Mouse (Mus musculus): ENCODE measurements around the gene Bin2. TPM values are rescaled to one million over a fixed set of nuclear protein-coding genes. Genes with fewer than 3 reads are reported as not detected.

Gene Bin2
- polyA plus RNA-seq, 1 experiment from 2014 or later: 3.5 TPM

DNA sequence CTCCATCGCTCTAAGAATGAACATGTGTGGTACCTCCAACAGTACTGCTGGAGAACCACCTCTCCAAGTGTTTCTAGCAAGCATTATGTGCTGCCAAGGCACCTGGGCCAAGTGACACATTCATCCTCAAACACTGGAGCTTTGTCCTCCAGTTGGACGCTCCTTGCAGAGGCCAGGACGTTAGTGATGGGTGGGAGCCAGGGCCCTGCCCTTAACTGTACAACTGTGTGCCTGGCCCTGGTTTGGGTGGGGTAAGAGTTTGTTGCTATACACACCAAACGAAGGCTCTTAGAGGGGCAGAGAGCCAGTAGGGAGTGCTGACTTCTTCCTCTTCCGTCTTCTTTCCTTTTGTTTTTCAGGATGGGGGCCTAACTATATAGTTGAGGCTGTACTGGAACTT, 31.1 kb upstream of the Bin2 start:
- Histone ChIP-seq H3K9me3 (no peaks in the 10 kb centered on the region), H3K4me1 (peaks cover 6% of the 10 kb centered on the region; the same call in 1 of the 2 replicates), H3K27ac (no peak overlapping the region), H3K9ac (no peak overlapping the region), H3K4me2 (replicated peaks) (no peak overlapping the region), H3K36me3 (no peaks in the 10 kb centered on the region), H3K4me3 (no peak overlapping the region), H3K27me3 (replicated peaks) (peaks cover 12% of the 10 kb centered on the region; the same call in 1 of the 2 replicates)
- no peak for ATAC-seq (ENCODE audit: low FRiP score, low read depth)
- WGBS: 86% methylated on average over 5 of the region's 5 CpGs

DNA sequence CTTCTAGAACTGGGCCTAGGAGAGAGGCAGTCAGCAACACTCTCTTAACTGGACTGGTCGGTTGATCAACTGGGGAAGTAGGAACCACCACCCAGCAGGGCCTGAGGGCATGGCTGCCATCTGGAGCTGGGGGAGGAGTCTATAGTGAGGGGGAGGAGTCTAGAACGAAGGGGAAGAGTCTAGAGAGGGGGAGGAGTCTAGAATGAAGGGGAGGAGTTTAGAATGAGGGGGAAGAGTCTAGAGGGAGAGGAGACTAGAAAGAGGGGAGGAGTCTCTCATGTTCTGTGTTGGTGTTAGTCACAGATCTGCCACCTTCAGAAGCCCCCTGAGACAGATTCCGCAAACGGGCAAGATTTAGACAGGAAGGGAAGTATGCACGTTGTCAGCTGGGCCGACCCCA, 30.0 kb upstream of the Bin2 start:
- Histone ChIP-seq H3K27ac (no peak overlapping the region), H3K36me3 (no peaks in the 10 kb centered on the region), H3K4me1 (peaks cover 6% of the 10 kb centered on the region; the same call in 1 of the 2 replicates), H3K4me2 (replicated peaks) (no peak overlapping the region), H3K4me3 (no peak overlapping the region), H3K9me3 (no peaks in the 10 kb centered on the region), H3K9ac (no peak overlapping the region), H3K27me3 (replicated peaks) (peaks cover 12% of the 10 kb centered on the region; the same call in 1 of the 2 replicates)
- no peak for ATAC-seq (ENCODE audit: low FRiP score, low read depth)
- WGBS: 70% methylated on average over 6 of the region's 6 CpGs

DNA sequence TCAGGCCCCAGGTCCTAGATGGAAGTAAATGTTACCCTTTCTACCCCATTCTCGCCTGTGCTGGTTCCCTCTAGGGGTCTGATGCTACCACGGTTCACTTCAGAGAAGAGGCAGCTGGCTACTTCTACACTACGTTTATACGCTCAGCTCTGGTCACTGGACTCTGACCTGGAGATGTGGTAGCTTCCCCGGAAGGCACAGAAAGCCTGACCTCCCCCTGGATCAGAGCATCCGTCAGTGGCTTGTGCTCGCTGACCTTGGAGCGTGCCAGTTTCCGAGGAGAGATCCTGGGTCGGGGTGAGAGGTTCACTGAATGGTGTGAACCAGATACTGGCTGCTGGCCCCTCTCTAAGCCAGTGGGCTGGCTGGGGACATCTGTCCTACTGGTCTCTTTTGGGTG, 28.7 kb upstream of the Bin2 start:
- Histone ChIP-seq H3K27me3 (replicated peaks) (peaks cover 3% of the 10 kb centered on the region; the same call in 1 of the 2 replicates), H3K9me3 (no peaks in the 10 kb centered on the region), H3K4me1 (no peaks in the 10 kb centered on the region), H3K36me3 (no peaks in the 10 kb centered on the region), H3K27ac (no peak overlapping the region), H3K9ac (no peak overlapping the region), H3K4me2 (replicated peaks) (no peak overlapping the region), H3K4me3 (no peak overlapping the region)
- WGBS: 83% methylated on average over 10 of the region's 10 CpGs
- ATAC-seq (ENCODE audit: low FRiP score, low read depth): no peak

DNA sequence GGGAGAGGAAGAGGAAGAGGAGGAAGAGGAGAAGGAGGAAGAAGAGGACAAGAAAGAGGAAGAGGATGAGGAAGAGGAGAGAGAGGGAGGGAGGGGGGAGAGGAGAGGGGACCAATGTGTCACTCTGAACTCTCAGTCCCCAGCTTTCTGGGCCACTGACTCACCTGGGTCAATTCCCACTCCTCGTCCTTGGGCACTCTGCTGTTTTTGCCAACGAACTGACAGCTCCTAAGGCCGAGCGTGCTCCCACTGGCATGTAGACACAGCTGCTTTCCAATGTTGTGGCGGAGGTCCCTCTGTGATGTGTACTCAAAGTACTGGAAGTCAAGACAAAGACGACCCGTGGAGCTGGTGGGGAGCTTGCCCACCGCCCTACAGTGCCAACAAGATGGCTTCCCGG, 25.1 kb upstream of the Bin2 start:
- 92% methylated on average over 9 of the region's 9 CpGs for WGBS
- Histone ChIP-seq H3K4me1 (no peaks in the 10 kb centered on the region), H3K9me3 (peaks cover 6% of the 10 kb centered on the region; the same call in 1 of the 2 replicates), H3K27ac (no peak overlapping the region), H3K9ac (no peak overlapping the region), H3K36me3 (no peaks in the 10 kb centered on the region), H3K27me3 (replicated peaks) (no peaks in the 10 kb centered on the region), H3K4me3 (no peak overlapping the region), H3K4me2 (replicated peaks) (no peak overlapping the region)
- no peak for ATAC-seq (ENCODE audit: low FRiP score, low read depth)

GRCm38 (mm10) chr15:100691990-100692389, 22.6 kb upstream of the Bin2 start:
- Histone ChIP-seq H3K4me1 (peaks cover 9% of the 10 kb centered on the region), H3K4me2 (replicated peaks) (no peak overlapping the region), H3K27ac (no peak overlapping the region), H3K27me3 (replicated peaks) (no peaks in the 10 kb centered on the region), H3K9me3 (peaks cover 6% of the 10 kb centered on the region; the same call in 1 of the 2 replicates), H3K36me3 (no peaks in the 10 kb centered on the region), H3K9ac (no peak overlapping the region), H3K4me3 (no peak overlapping the region)
- ATAC-seq (ENCODE audit: low FRiP score, low read depth): no peak
- WGBS: 75% methylated on average over 3 of the region's 3 CpGs

GRCm38 (mm10) chr15:100687430-100687971, 18.1 kb upstream of the Bin2 start, which contains the start of gene Cela1:
TSS of gene Cela1 (minus strand) at chr15:100687921.
- Histone ChIP-seq H3K27ac (no peak within 1 kb of the TSS), H3K4me1 (peaks cover 10% of the 10 kb centered on the region), H3K4me3 (no peak within 1 kb of the TSS), H3K4me2 (replicated peaks) (no peak within 1 kb of the TSS; the same call in 1 of the 2 replicates), H3K36me3 (no peaks in the 10 kb centered on the region), H3K9ac (no peak within 1 kb of the TSS), H3K9me3 (peaks cover 6% of the 10 kb centered on the region; the same call in 1 of the 2 replicates), H3K27me3 (replicated peaks) (no peaks in the 10 kb centered on the region)
- no peak for ATAC-seq (ENCODE audit: low FRiP score, low read depth)
- WGBS: 76% methylated on average over 8 of the region's 8 CpGs

DNA sequence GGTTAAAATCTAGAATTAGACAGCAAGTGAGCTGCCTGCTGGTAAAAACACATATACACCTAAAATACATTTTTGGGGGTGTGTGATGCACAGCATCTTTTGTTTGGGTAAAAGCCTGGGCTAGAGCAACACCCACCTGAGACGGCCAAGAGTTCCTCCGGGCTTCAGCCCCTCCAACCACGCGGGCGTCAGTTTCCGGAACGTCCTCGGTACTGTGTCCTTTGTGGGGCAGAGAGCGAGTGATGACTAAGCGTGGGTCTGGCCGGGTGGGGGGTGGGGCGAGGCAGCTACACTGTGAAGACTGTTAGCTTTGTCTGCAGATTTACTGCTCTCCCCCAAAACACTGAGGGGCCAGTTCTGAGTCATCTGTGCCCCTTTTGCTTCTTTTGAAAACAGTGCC, 17.6 kb upstream of the Bin2 start:
- ATAC-seq (ENCODE audit: low FRiP score, low read depth): no peak
- WGBS: 43% methylated on average over 12 of the region's 12 CpGs
- H3K27ac ChIP-seq: no peak overlapping the region

DNA sequence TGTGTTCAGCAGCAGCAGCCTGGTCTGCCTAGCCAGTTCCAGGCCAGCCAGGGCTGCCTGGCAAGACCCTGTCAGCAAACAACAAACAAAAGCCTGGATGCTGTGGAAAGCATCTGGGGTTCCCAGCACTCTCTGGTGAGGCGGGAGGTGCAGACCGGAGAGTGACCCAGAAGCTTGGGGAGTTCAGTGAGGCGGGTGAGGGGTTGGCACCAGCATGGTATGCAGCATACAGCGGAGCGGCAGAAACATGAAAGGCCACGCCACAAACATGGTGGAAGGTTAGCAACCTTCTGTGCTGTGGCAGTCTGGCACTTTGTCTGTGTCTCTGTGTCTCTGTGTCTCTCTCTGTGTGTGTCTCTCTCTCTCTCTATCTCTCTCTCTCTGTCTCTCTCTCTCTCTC, 17.1 kb upstream of the Bin2 start:
- Histone ChIP-seq H3K36me3 (no peaks in the 10 kb centered on the region), H3K9ac (no peak overlapping the region), H3K27me3 (replicated peaks) (no peaks in the 10 kb centered on the region), H3K4me2 (replicated peaks) (no peak overlapping the region), H3K4me1 (peaks cover 10% of the 10 kb centered on the region), H3K9me3 (peaks cover 6% of the 10 kb centered on the region; the same call in 1 of the 2 replicates), H3K4me3 (no peak overlapping the region), H3K27ac (no peak overlapping the region)
- no peak for ATAC-seq (ENCODE audit: low FRiP score, low read depth)
- WGBS: 86% methylated on average over 6 of the region's 6 CpGs

More for the DNA sequence above, 17.6 kb upstream of the Bin2 start:
- Histone ChIP-seq H3K4me3 (no peak overlapping the region), H3K27me3 (replicated peaks) (no peaks in the 10 kb centered on the region), H3K9me3 (peaks cover 6% of the 10 kb centered on the region; the same call in 1 of the 2 replicates), H3K36me3 (no peaks in the 10 kb centered on the region), H3K9ac (no peak overlapping the region), H3K4me2 (replicated peaks) (no peak overlapping the region; the same call in 1 of the 2 replicates), H3K4me1 (peaks cover 10% of the 10 kb centered on the region)

DNA sequence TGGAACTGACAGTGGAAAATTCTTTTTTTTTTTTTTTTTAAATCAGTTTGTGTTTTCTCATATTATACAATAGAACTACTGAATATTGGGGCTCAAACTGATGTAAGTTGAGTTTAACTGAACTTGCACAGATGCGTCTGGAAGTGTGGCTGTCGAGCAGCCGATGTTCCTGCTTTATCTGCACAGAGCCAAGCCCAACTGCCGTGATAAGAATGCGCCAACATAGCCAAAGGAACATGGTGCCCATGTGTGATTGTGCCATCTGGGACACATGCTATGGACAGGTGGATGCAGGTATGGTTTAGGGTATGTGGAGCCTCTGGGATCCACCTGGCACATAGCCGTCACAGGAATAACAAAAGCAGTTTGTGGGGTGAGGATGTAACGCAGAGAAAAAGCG, 16.5 kb upstream of the Bin2 start:
- H3K36me3 ChIP-seq: no peaks in the 10 kb centered on the region
- 90% methylated on average over 8 of the region's 8 CpGs for WGBS
- H3K9me3 ChIP-seq: peaks cover 6% of the 10 kb centered on the region; the same call in 1 of the 2 replicates
- H3K4me1 ChIP-seq: peaks cover 10% of the 10 kb centered on the region
- H3K27me3 ChIP-seq (replicated peaks): no peaks in the 10 kb centered on the region
- no peak overlapping the region for H3K9ac ChIP-seq
- no peak for ATAC-seq (ENCODE audit: low FRiP score, low read depth)
- H3K4me3 ChIP-seq: no peak overlapping the region
- H3K27ac ChIP-seq: no peak overlapping the region
- no peak overlapping the region for H3K4me2 ChIP-seq (replicated peaks)

- ATAC-seq (ENCODE audit: low FRiP score, low read depth): no peak
- Histone ChIP-seq H3K4me3 (no peak overlapping the region), H3K9ac (no peak overlapping the region), H3K4me1 (peaks cover 10% of the 10 kb centered on the region), H3K9me3 (peaks cover 3% of the 10 kb centered on the region; the same call in 1 of the 2 replicates), H3K36me3 (no peaks in the 10 kb centered on the region), H3K4me2 (replicated peaks) (no peak overlapping the region), H3K27me3 (replicated peaks) (no peaks in the 10 kb centered on the region), H3K27ac (no peak overlapping the region)
- 16% methylated on average over 13 of the region's 13 CpGs for WGBS
These were observed 15.9 kb upstream of the Bin2 start for GRCm38 (mm10) chr15:100685255-100685654.

DNA sequence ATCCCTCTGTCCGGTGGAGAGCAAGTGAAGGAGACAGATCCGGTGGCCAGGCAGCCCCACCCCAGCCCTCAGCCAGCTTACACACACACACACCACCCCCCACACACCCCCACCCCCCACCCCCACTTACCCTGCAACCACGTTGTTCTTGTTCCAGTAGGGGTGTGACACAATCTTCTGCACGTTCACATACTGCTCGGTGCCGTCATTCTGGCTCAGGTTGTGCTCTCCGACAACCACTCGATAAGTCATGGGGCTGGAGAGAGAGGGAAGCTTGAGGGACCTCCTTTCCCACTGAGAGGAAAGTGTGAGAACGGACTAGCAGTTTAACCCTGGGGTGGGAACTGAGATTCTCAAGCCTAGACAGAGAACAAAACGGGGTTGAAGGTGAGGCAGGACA, 15.1 kb upstream of the Bin2 start:
- no peaks in the 10 kb centered on the region for H3K27me3 ChIP-seq (replicated peaks)
- no peaks in the 10 kb centered on the region for H3K9me3 ChIP-seq
- H3K4me2 ChIP-seq (replicated peaks): no peak overlapping the region
- no peak overlapping the region for H3K27ac ChIP-seq
- 71% methylated on average over 10 of the region's 10 CpGs for WGBS
- no peak for ATAC-seq (ENCODE audit: low FRiP score, low read depth)
- no peaks in the 10 kb centered on the region for H3K36me3 ChIP-seq
- no peak overlapping the region for H3K9ac ChIP-seq
- peaks cover 10% of the 10 kb centered on the region for H3K4me1 ChIP-seq
- no peak overlapping the region for H3K4me3 ChIP-seq

DNA sequence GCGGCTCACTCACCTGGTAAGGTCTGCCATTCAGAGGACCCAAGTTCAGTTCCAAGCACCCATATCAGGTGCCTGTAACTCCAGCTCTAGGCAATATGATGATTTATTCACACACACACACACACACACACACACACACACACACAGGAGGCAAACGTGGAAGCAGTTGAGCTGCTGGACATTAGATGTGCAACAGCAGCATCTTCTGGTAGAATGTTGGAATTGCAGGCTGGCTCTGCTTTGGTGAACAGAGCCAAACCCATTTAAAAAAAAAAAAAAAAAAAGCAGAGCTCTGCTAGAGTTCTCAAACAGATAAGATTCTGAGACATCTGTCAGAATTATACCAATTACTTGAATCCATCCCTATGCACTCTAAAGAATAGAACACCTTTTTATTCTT, 13.7 kb upstream of the Bin2 start:
- H3K27me3 ChIP-seq (replicated peaks): no peaks in the 10 kb centered on the region
- no peak overlapping the region for H3K27ac ChIP-seq
- no peak for ATAC-seq (ENCODE audit: low FRiP score, low read depth)
- H3K36me3 ChIP-seq: no peaks in the 10 kb centered on the region
- H3K9me3 ChIP-seq: no peaks in the 10 kb centered on the region
- no peak overlapping the region for H3K4me3 ChIP-seq
- WGBS: 45% methylated on average over 2 of the region's 2 CpGs
- peaks cover 10% of the 10 kb centered on the region for H3K4me1 ChIP-seq
- H3K4me2 ChIP-seq (replicated peaks): no peak overlapping the region
- H3K9ac ChIP-seq: no peak overlapping the region

DNA sequence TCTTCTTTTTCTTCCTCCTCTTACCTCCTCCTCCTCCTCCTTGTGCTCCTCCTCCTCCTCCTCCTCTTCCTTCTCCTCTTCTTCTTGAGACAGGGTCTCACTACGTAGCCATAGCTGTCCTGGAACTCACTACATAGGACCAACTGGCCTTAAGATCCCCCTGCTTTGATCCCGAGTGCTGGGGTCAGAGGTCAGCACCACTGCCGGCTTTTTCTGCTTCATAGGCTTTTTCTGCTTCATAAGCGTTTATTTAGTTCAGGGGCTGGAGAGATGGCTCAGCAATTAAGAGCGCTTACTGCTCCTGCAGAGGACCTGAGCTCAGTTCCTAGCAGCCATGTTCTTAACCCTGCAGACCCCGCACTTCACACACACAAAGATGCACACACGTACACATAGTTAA, 12.4 kb upstream of the Bin2 start:
- WGBS: 31% methylated on average over 7 of the region's 7 CpGs
- no peaks in the 10 kb centered on the region for H3K4me1 ChIP-seq
- H3K4me2 ChIP-seq (replicated peaks): no peak overlapping the region
- H3K9ac ChIP-seq: no peak overlapping the region
- no peak overlapping the region for H3K27ac ChIP-seq
- H3K36me3 ChIP-seq: no peaks in the 10 kb centered on the region
- H3K27me3 ChIP-seq (replicated peaks): no peaks in the 10 kb centered on the region
- no peak overlapping the region for H3K4me3 ChIP-seq
- no peak for ATAC-seq (ENCODE audit: low FRiP score, low read depth)
- H3K9me3 ChIP-seq: no peaks in the 10 kb centered on the region
